Mouse (Mus musculus): ENCODE data around the gene Sf3a2. TPM values are rescaled to one million over a fixed set of nuclear protein-coding genes. Genes with fewer than 3 reads are reported as not detected.

Sf3a2 gene
- polyA plus RNA-seq, 1 experiment from 2014 or later: 39.0 TPM

DNA sequence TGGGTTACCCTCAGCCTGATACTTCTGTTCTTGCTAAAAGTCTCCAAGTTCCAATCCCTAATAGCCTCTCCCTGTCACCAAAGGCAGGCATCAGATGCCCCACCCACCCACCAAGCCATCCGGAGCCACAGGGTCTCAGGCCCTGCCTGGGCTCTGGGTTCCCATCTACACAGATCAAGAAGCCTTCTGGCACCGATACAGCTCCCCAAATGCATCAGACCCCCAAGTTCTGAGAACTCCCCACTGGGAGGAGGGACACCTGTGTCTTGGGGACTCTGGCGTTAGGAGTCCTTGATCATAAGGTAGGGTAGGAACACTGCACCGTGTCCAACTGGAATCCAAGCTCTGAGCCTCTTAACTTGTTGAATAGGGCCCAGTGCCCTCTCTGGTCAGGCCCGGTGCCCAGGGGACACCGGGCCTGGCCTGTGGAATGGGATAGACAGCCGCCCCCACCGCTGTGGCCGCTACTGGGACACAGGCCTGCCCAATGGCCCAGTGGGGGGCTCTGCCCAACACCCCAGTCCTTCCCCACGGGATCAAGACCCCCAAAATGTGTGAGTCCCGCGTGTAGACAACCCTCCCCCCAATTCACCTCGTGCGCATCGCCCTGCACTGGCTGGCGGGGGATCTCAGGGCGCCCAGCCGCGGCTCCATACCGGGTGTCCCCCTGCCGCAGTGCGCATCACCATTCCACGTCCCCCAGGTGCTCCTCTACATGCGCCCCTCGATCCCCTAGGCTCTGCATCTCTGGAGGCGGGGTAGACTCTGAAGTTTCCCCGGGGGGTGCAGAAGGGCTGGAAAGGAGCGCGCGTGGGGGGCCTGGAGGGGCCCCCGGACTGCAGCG lies 45.3 kb downstream of the Sf3a2 start:
- no peak for TF ChIP-seq CTCF (IDR thresholded peaks at IDR 0.05; ENCODE audit: low read depth)
- no peaks in the 10 kb centered on the region for H3K4me1 ChIP-seq (replicated peaks; ENCODE audit: control insufficient read depth, insufficient read depth, low read length)
- no peak for ATAC-seq
- WGBS: 13% methylated on average over 32 of the region's 32 CpGs
- no peak overlapping the region for H3K9ac ChIP-seq (ENCODE audit: low read depth, low read length)
- no peaks in the 10 kb centered on the region for H3K36me3 ChIP-seq (ENCODE audit: control insufficient read depth, insufficient read depth)
- peak overlapping the region; percentile 40 for H3K4me3 ChIP-seq (ENCODE audit: low read depth, low read length)
- H3K27ac ChIP-seq (ENCODE audit: low read depth, low read length): no peak overlapping the region
- no peaks in the 10 kb centered on the region for H3K9me3 ChIP-seq (ENCODE audit: control insufficient read depth)
- peaks cover 34% of the 10 kb centered on the region for H3K27me3 ChIP-seq (replicated peaks; ENCODE audit: control insufficient read depth, insufficient read depth, low read length)
- H3K4me2 ChIP-seq (replicated peaks; ENCODE audit: low read depth): peak overlapping the region; percentile 71

GRCm38 (mm10) chr10:80843931-80844547 lies 46.0 kb downstream of the Sf3a2 start, which contains the start of gene Lingo3:
Lingo3 (minus strand) TSS chr10:80844039.
- 5% methylated on average over 41 of the region's 51 CpGs for WGBS
- Histone ChIP-seq H3K27me3 (replicated peaks; ENCODE audit: control insufficient read depth, insufficient read depth, low read length) (peaks cover 34% of the 10 kb centered on the region), H3K27ac (ENCODE audit: low read depth, low read length) (no peak within 1 kb of the TSS), H3K4me1 (replicated peaks; ENCODE audit: control insufficient read depth, insufficient read depth, low read length) (no peaks in the 10 kb centered on the region), H3K9ac (ENCODE audit: low read depth, low read length) (no peak within 1 kb of the TSS), H3K4me3 (ENCODE audit: low read depth, low read length) (peak within 1 kb of the TSS; percentile 40), H3K9me3 (ENCODE audit: control insufficient read depth) (no peaks in the 10 kb centered on the region), H3K4me2 (replicated peaks; ENCODE audit: low read depth) (peak within 1 kb of the TSS; percentile 71), H3K36me3 (ENCODE audit: control insufficient read depth, insufficient read depth) (no peaks in the 10 kb centered on the region)
- peak; percentile 32; the same call in 1 of the 2 replicates for ATAC-seq
- no peak for TF ChIP-seq CTCF (IDR thresholded peaks at IDR 0.05; ENCODE audit: low read depth)

DNA sequence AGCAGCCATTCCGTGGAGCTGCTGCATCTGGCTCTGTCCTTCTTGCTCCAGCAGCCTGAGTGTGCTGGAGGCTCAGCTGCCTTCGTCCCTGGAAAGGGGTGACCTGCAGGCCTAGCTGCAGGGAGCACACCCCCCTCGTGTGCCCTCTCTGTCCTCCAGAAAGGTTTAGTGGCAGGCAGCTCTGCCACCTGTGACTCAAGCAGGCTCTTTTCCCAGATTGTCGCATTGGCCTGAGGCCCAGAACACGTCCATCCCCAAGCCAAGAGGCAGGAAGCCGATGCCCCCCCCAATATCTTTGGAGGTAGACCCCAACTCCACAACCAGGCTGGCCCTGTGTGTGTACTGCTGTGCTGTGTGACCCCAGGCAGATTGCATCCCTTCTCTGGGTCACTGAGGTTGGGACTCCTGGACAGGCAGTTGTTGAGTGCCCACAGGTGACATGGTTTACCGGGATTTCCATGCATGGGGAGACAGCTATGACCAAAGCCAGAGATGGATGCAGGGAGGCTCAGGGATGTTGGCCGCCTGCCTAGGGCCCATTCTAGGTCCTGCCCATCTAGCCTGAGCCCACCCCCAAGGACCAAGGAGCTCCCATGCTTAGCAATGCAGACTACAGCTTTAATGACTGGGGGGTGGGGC lies 47.2 kb downstream of the Sf3a2 start:
- H3K4me2 ChIP-seq (replicated peaks; ENCODE audit: low read depth): no peak overlapping the region
- H3K36me3 ChIP-seq (ENCODE audit: control insufficient read depth, insufficient read depth): no peaks in the 10 kb centered on the region
- H3K9ac ChIP-seq (ENCODE audit: low read depth, low read length): no peak overlapping the region
- WGBS: 70% methylated on average over 8 of the region's 8 CpGs
- H3K4me1 ChIP-seq (replicated peaks; ENCODE audit: control insufficient read depth, insufficient read depth, low read length): no peaks in the 10 kb centered on the region
- TF ChIP-seq CTCF (IDR thresholded peaks at IDR 0.05; ENCODE audit: low read depth): no peak
- H3K9me3 ChIP-seq (ENCODE audit: control insufficient read depth): no peaks in the 10 kb centered on the region
- no peak overlapping the region for H3K27ac ChIP-seq (ENCODE audit: low read depth, low read length)
- peaks cover 34% of the 10 kb centered on the region for H3K27me3 ChIP-seq (replicated peaks; ENCODE audit: control insufficient read depth, insufficient read depth, low read length)
- ATAC-seq: no peak
- H3K4me3 ChIP-seq (ENCODE audit: low read depth, low read length): no peak overlapping the region

DNA sequence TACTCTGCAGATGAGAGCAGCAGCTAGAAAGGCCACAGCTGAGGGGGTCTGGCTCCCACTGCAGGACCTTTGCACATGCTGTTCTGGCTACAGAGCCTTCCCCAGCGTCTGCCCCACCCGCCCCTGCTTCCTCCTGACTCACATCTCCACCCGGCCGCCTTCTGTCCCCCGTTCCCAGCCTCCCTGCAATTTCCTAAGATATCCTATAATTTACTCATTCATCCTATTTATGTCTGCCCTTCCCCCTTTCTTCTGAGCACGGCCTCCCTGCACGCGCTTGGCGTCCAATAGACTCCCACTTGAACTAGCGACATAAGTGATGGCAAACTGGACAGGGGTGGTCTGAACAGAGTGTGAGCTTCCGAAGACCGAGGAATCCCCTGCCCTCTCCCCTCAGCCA lies 47.7 kb downstream of the Sf3a2 start:
- WGBS: 66% methylated on average over 12 of the region's 12 CpGs

GRCm38 (mm10) chr10:80848571-80848970 lies 50.6 kb downstream of the Sf3a2 start:
- TF ChIP-seq CTCF (IDR thresholded peaks at IDR 0.05; ENCODE audit: low read depth): no peak
- Histone ChIP-seq H3K4me2 (replicated peaks; ENCODE audit: low read depth) (no peak overlapping the region), H3K36me3 (ENCODE audit: control insufficient read depth, insufficient read depth) (peaks cover 22% of the 10 kb centered on the region), H3K4me3 (ENCODE audit: low read depth, low read length) (no peak overlapping the region), H3K27ac (ENCODE audit: low read depth, low read length) (no peak overlapping the region), H3K9ac (ENCODE audit: low read depth, low read length) (no peak overlapping the region), H3K9me3 (ENCODE audit: control insufficient read depth) (no peaks in the 10 kb centered on the region), H3K27me3 (replicated peaks; ENCODE audit: control insufficient read depth, insufficient read depth, low read length) (peaks cover 18% of the 10 kb centered on the region), H3K4me1 (replicated peaks; ENCODE audit: control insufficient read depth, insufficient read depth, low read length) (no peaks in the 10 kb centered on the region)
- no peak for ATAC-seq
- WGBS: 9% methylated on average over 10 of the region's 10 CpGs

More for the DNA sequence above, 47.7 kb downstream of the Sf3a2 start:
- no peak for TF ChIP-seq CTCF (IDR thresholded peaks at IDR 0.05; ENCODE audit: low read depth)
- no peak for ATAC-seq
- Histone ChIP-seq H3K9me3 (ENCODE audit: control insufficient read depth) (no peaks in the 10 kb centered on the region), H3K27ac (ENCODE audit: low read depth, low read length) (no peak overlapping the region), H3K9ac (ENCODE audit: low read depth, low read length) (no peak overlapping the region), H3K4me3 (ENCODE audit: low read depth, low read length) (no peak overlapping the region), H3K4me2 (replicated peaks; ENCODE audit: low read depth) (no peak overlapping the region), H3K27me3 (replicated peaks; ENCODE audit: control insufficient read depth, insufficient read depth, low read length) (peaks cover 34% of the 10 kb centered on the region), H3K4me1 (replicated peaks; ENCODE audit: control insufficient read depth, insufficient read depth, low read length) (no peaks in the 10 kb centered on the region), H3K36me3 (ENCODE audit: control insufficient read depth, insufficient read depth) (no peaks in the 10 kb centered on the region)

MicroRNA genes within 50 kb of the gene (microRNA counts, 519-probe panel; counts per million panel counts)
- not detected for microRNA mmu-miR-1982

Small RNA genes lying within 50 kb of the gene (microRNA-seq; reads per million reads assigned to microRNA genes)
- gene Mir1982: 4.3 reads per million, percentile 10 among the genes with 10 or more reads in this experiment

Other genes with a start within 250 kb of the Sf3a2 start
- 9.1 and 10.1 TPM in 2 replicates for gene Rexo1, start 236.6 kb upstream of the Sf3a2 start, polyA plus RNA-seq (2015; fragmentation: Nextera tagmentation; extraction: Ambion mirVana)
- gene Klf16, start 220.9 kb upstream of the Sf3a2 start, polyA plus RNA-seq (2015; fragmentation: Nextera tagmentation; extraction: Ambion mirVana): 4.8 and 5.3 TPM in 2 replicates
- gene Abhd17a, start 207.9 kb upstream of the Sf3a2 start, polyA plus RNA-seq (2015; fragmentation: Nextera tagmentation; extraction: Ambion mirVana): 116 and 117 TPM in 2 replicates
- gene Scamp4, start 195.3 kb upstream of the Sf3a2 start, polyA plus RNA-seq (2015; fragmentation: Nextera tagmentation; extraction: Ambion mirVana): 86.5 and 88.5 TPM in 2 replicates
- gene Adat3, start 195.3 kb upstream of the Sf3a2 start, polyA plus RNA-seq (2015; fragmentation: Nextera tagmentation; extraction: Ambion mirVana): 5.4 and 6.6 TPM in 2 replicates
- gene Gm49322, start 192.2 kb upstream of the Sf3a2 start, polyA plus RNA-seq (2015; fragmentation: Nextera tagmentation; extraction: Ambion mirVana): 2.3 and 2.6 TPM in 2 replicates
- 97.5 and 99.2 TPM in 2 replicates for gene Csnk1g2, start 175.4 kb upstream of the Sf3a2 start, polyA plus RNA-seq (2015; fragmentation: Nextera tagmentation; extraction: Ambion mirVana)
- gene Btbd2, start 141.1 kb upstream of the Sf3a2 start, polyA plus RNA-seq (2015; fragmentation: Nextera tagmentation; extraction: Ambion mirVana): 21.5 and 23.5 TPM in 2 replicates
- gene Mknk2, start 120.1 kb upstream of the Sf3a2 start, polyA plus RNA-seq (2015; fragmentation: Nextera tagmentation; extraction: Ambion mirVana): 38.4 and 38.6 TPM in 2 replicates
- gene Mob3a, start 96.2 kb upstream of the Sf3a2 start, polyA plus RNA-seq (2015; fragmentation: Nextera tagmentation; extraction: Ambion mirVana): 14.4 and 15.4 TPM in 2 replicates
- 12.2 and 14.4 TPM in 2 replicates for gene Izumo4, start 96.0 kb upstream of the Sf3a2 start, polyA plus RNA-seq (2015; fragmentation: Nextera tagmentation; extraction: Ambion mirVana)
- 41.3 and 49.5 TPM in 2 replicates for gene Ap3d1, start 55.9 kb upstream of the Sf3a2 start, polyA plus RNA-seq (2015; fragmentation: Nextera tagmentation; extraction: Ambion mirVana)
- gene Dot1l, start 43.0 kb upstream of the Sf3a2 start, polyA plus RNA-seq (2015; fragmentation: Nextera tagmentation; extraction: Ambion mirVana): 6.2 and 7.6 TPM in 2 replicates
- 60.9 and 61.8 TPM in 2 replicates for gene Plekhj1, start 428 bp downstream of the Sf3a2 start, polyA plus RNA-seq (2015; fragmentation: Nextera tagmentation; extraction: Ambion mirVana)
- gene Amh, start 7.0 kb downstream of the Sf3a2 start, polyA plus RNA-seq (2015; fragmentation: Nextera tagmentation; extraction: Ambion mirVana): not detected in 2 replicates
- gene Jsrp1, start 15.3 kb downstream of the Sf3a2 start, polyA plus RNA-seq (2015; fragmentation: Nextera tagmentation; extraction: Ambion mirVana): 0.35 and 0.42 TPM in 2 replicates
- gene Oaz1, start 28.5 kb downstream of the Sf3a2 start, polyA plus RNA-seq (2015; fragmentation: Nextera tagmentation; extraction: Ambion mirVana): 1,008 and 1,019 TPM in 2 replicates
- gene Lingo3, start 45.8 kb downstream of the Sf3a2 start, polyA plus RNA-seq (2015; fragmentation: Nextera tagmentation; extraction: Ambion mirVana): 0.04 TPM in 1 of 2 replicates, not detected in the other
- 129 and 130 TPM in 2 replicates for gene Lsm7, start 57.0 kb downstream of the Sf3a2 start, polyA plus RNA-seq (2015; fragmentation: Nextera tagmentation; extraction: Ambion mirVana)
- 12.9 and 13.4 TPM in 2 replicates for gene Sppl2b, start 57.1 kb downstream of the Sf3a2 start, polyA plus RNA-seq (2015; fragmentation: Nextera tagmentation; extraction: Ambion mirVana)
- gene Tmprss9, start 73.7 kb downstream of the Sf3a2 start, polyA plus RNA-seq (2015; fragmentation: Nextera tagmentation; extraction: Ambion mirVana): not detected in 2 replicates
- gene Timm13, start 102.8 kb downstream of the Sf3a2 start, polyA plus RNA-seq (2015; fragmentation: Nextera tagmentation; extraction: Ambion mirVana): 358 and 367 TPM in 2 replicates
- 12.5 and 12.9 TPM in 2 replicates for gene Lmnb2, start 120.0 kb downstream of the Sf3a2 start, polyA plus RNA-seq (2015; fragmentation: Nextera tagmentation; extraction: Ambion mirVana)
- gene Gadd45b, start 131.9 kb downstream of the Sf3a2 start, polyA plus RNA-seq (2015; fragmentation: Nextera tagmentation; extraction: Ambion mirVana): 19.9 and 20.1 TPM in 2 replicates
- gene Gng7, start 216.7 kb downstream of the Sf3a2 start, polyA plus RNA-seq (2015; fragmentation: Nextera tagmentation; extraction: Ambion mirVana): 0.81 and 1.2 TPM in 2 replicates
- 0.43 and 0.91 TPM in 2 replicates for gene Diras1, start 227.5 kb downstream of the Sf3a2 start, polyA plus RNA-seq (2015; fragmentation: Nextera tagmentation; extraction: Ambion mirVana)
- gene Slc39a3, start 239.2 kb downstream of the Sf3a2 start, polyA plus RNA-seq (2015; fragmentation: Nextera tagmentation; extraction: Ambion mirVana): 10.5 and 11.1 TPM in 2 replicates